Mouse (Mus musculus) thymus, adult 2 months (tissue): ENCODE data around the gene Gm4952.

Experiments used
- CTCF ChIP-seq: fragments of 200-500 bp; IDR thresholded peaks from 2 replicates; pipeline ENCODE4 v1.5.1; 2012; ENCODE audit warnings: mild to moderate bottlenecking, control low read depth, low read length, moderate library complexity, borderline replicate concordance; ENCODE audit not compliant: control insufficient read depth, poor library complexity, insufficient read depth; ENCODE audit errors: extremely low read depth
- POLR2A ChIP-seq: fragments of 200-500 bp; IDR thresholded peaks from 2 replicates; pipeline ENCODE4 v1.6.1; 2012; ENCODE audit warnings: mild to moderate bottlenecking, low read length, control low read depth, moderate library complexity; ENCODE audit not compliant: control insufficient read depth, poor library complexity, insufficient read depth; ENCODE audit errors: extremely low read depth

- no peak for TF ChIP-seq CTCF
- TF ChIP-seq POLR2A = no peak
Measured at GRCm38 (mm10) chr19:12600684-12601480, 1.1 kb downstream of the Gm4952 start.
